Mouse (Mus musculus): Measurements from ENCODE around the gene Sgpl1.
"Not testable (repeated sequence)": the region's sequence is repeated elsewhere in the genome, so short reads cannot be mapped to it uniquely, and the experiment has no call there.

The Sgpl1 gene

GRCm38 (mm10) chr10:61152131-61152530 lies 4.6 kb upstream of the Sgpl1 start:
- no peak for DNase-seq

GRCm38 (mm10) chr10:61150616-61151015 lies 3.1 kb upstream of the Sgpl1 start:
- peak; percentile 45 to 66 for DNase-seq

GRCm38 (mm10) chr10:61149476-61149875 lies 2.0 kb upstream of the Sgpl1 start:
- no peak for DNase-seq

- DNase-seq, result peak; percentile 31 to 37
Observed at GRCm38 (mm10) chr10:61146807-61147156, 721 bp downstream of the Sgpl1 start.

- peak; percentile 73 to 83 for DNase-seq
Observed at GRCm38 (mm10) chr10:61146119-61146806, 1.2 kb downstream of the Sgpl1 start.

- no peak for DNase-seq
Observed at GRCm38 (mm10) chr10:61145766-61146118, 1.8 kb downstream of the Sgpl1 start.

- DNase-seq, result no peak
Observed at GRCm38 (mm10) chr10:61143343-61143742, 4.2 kb downstream of the Sgpl1 start.

GRCm38 (mm10) chr10:61137567-61137966 lies 9.9 kb downstream of the Sgpl1 start:
- DNase-seq, result no peak

GRCm38 (mm10) chr10:61135226-61135839 lies 12.2 kb downstream of the Sgpl1 start:
- no peak for DNase-seq

- no peak for DNase-seq
Observed at GRCm38 (mm10) chr10:61134041-61134440, 13.5 kb downstream of the Sgpl1 start.

GRCm38 (mm10) chr10:61130959-61131358 lies 16.5 kb downstream of the Sgpl1 start:
- DNase-seq, result no peak

GRCm38 (mm10) chr10:61128701-61129365 lies 18.7 kb downstream of the Sgpl1 start:
- no peak for DNase-seq

- DNase-seq, result no peak
Observed at GRCm38 (mm10) chr10:61124462-61124861, 23.0 kb downstream of the Sgpl1 start.

GRCm38 (mm10) chr10:61123276-61123913 lies 24.1 kb downstream of the Sgpl1 start:
- no peak for DNase-seq

GRCm38 (mm10) chr10:61121732-61122131 lies 25.8 kb downstream of the Sgpl1 start:
- not testable (repeated sequence) for DNase-seq

GRCm38 (mm10) chr10:61114246-61114720 lies 33.2 kb downstream of the Sgpl1 start:
- no peak for DNase-seq

GRCm38 (mm10) chr10:61103564-61104114 lies 43.9 kb downstream of the Sgpl1 start:
- no peak for DNase-seq

- DNase-seq, result no peak
Observed at GRCm38 (mm10) chr10:61091866-61092265, 55.6 kb downstream of the Sgpl1 start.

- DNase-seq, result peak; percentile 78 to 81
Observed at GRCm38 (mm10) chr10:61089170-61090142, 58.0 kb downstream of the Sgpl1 start, which contains the start of gene Pcbd1. Gene Pcbd1 (plus strand): TSS chr10:61089331.

GRCm38 (mm10) chr10:61088468-61088867 lies 59.0 kb downstream of the Sgpl1 start:
- no peak for DNase-seq

- DNase-seq, result no peak
Observed at GRCm38 (mm10) chr10:61086502-61086901, 61.0 kb downstream of the Sgpl1 start.

- DNase-seq, result no peak
Observed at GRCm38 (mm10) chr10:61085364-61085763, 62.1 kb downstream of the Sgpl1 start.
